Mouse (Mus musculus): ENCODE measurements around the gene Zfyve21.
A peak's percentile ranks its signal among the peaks of the same experiment; 100 is the strongest.

Gene Zfyve21

DNA sequence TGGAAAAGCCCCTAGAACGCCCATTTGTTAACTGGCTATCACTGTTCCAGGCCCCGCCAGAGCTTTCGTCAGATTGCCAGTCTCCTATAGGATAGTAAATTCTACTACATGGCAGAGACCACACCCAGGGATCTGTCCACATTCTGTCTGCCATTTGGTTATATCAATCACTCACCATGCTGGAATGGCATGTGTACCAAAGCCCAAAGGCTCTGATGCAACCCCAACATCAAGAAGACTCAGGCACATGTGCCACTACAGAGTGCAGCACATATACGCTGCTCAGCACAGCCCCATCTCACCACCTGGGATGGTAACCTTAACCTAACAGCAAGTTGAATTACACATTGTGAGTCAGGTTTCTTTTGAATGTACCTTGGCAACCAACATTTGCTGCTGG lies 32.0 kb downstream of the Zfyve21 start:
- DNase-seq (ENCODE audit: low spot score), result no peak

DNA sequence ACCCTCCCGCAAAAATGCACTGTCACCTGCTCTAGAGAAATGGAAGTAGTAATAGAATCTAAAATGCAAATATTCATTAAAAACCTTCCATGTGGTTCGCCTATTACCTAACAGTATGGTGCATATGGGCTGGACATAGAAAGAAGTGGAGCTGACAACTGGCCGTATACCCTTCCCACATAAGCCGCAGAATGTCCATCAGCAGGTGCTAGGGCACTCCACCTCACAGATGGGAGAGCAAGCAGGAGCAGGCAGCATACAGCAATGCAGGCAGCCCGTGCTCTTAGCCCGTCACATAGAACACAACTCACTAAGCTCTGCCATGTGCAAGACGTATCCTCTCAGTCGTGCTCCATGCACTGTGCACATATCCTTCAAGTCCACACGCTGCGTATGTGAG lies 32.8 kb downstream of the Zfyve21 start:
- DNase-seq (ENCODE audit: low spot score), result no peak

DNA sequence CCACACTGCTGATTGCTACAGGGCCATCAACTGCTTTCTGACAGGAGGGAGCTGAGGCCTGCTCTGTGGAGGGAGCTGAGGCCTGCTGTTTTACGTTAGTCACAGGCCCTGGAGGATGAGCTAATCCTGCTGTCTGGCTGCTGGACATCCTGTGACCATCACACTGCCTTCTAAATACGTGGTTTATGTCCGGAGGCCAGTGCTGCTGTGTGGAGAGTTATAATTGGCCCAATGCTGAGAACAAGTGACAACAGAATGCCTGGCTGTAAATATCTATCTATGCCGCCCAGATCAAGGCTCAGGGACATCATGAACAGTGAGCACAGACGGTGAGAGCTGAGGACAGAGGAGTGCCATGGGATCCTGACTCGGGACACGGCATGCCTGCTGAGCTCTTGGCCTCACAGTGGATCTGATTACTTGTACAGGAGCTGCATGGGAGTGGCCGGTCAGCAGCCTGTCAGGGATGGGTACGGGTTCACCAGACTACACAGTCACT lies 34.4 kb downstream of the Zfyve21 start:
- peak; percentile 16 for DNase-seq (ENCODE audit: low spot score)

DNA sequence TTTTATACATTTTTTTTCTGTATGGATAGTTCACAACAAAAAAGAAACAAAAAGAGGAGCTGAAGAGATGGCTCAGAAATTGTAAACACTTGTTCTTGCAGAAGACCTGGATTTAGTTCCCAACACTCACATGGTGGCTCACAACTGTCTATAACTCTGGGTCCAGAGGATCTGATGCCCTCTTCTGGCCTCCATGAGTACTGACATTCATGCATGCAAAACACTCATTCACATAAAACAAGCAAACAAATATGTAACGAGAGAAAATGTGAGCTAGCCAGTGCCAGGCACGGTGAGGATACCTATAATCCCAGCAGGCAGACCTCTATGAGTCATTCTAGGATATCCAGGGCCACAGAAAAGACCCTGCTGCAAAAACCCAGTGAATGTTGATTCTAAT lies 37.3 kb downstream of the Zfyve21 start:
- DNase-seq (ENCODE audit: low spot score), result no peak

DNA sequence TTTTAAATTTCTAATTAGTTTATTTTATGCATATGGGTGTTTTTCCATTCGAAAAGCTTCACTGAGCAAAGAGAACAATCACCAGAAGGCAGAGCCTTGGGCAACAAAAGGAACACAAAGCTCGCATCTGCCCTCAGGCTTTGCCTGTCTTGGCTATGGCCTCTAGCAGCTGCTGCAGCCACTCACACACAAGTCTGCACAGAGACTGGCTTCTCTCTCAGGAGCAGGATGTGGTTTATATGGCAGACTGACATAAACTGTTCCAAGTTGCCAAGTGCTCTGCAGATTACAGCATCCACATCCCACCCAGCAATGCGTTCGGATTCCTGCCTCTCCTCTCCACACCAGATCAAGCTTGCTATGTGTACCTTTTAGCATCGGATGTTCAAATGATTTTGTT lies 37.8 kb downstream of the Zfyve21 start:
- DNase-seq (ENCODE audit: low spot score), result no peak

DNA sequence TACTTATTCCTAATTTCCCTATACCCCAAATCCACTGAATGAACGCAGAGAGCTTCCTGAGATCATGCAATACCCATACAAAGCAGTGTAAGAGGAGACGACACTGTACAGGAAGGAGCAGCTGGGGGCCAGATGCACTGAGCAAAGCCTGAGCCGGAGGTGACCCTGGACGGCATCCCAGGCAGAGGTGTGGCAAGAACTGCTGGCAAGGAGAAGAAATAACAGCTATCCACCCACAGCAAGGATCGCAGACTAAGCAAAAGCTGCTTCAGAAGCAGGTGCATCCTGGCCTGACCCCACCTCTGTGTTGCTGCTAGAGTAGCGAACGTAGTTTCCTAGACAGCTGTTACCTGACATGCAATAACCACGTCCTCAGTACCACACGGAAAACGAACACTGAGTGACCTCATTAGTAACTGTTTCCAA lies 39.1 kb downstream of the Zfyve21 start:
- peak; percentile 21 for DNase-seq (ENCODE audit: low spot score)

DNA sequence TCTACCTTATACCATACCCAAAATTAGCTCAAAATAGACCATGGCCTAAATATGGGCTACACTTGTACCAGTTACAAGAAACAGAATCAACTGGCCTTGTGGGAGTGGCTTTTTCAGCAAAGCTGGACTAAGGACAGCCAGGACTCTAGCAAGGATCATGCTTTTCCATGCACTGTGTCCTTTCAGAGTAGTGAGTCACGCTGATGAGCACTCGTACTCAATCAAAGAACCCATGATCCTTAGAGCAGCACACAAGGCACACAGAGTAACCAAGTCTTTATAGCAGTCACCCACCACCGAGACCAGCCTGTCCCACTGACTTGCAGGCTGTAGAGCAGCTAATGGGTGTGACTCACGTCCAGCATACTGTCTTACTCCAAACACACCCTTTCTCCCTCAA lies 39.6 kb downstream of the Zfyve21 start:
- no peak for DNase-seq (ENCODE audit: low spot score)

DNA sequence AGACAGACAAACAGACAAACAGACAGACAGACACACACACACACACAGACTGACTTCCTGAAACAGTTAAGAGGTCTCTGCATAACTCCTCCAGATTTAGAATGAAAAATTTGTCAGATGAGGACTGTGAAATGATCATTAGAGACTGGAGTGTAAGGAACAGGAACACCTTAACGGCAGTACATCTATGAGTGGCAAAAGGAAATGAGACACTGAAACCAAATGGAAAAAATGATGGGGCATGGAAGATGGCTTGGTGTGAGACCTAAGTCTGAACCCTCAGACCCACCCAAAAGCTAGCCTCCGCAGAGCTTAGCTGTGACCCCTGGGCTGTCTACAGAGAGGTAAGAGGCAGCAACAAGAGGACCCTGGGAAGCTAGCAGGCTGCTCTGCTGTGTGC lies 41.5 kb downstream of the Zfyve21 start:
- DNase-seq (ENCODE audit: low spot score), result no peak

DNA sequence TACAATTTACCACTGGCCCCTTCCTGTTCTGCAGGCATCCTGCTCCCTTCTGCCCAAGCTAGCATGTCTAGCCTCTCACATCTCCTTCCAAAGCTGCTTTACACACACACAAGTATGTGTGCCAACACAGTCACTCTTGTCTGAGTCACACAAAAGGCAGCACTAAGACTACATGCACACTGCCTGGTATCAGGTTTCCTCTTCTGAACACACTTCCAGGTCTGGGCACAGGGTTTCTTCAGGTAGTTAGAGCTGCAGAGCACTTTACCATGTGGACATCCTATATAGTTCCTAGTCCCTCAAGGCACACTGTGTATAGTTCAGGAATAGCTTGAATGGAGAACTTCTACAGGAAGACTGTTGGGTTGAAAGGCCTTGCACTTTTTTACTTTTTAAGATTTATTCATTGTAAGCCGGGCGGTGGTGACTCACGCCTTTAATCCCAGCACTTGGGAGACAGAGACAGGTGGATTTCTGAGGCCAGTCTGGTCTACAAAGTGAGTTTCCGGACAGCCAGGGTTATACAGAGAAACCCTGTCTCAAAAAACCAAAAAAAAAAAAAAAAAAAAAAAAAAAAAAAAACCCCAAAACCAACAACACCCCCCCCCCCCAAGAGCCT lies 50.3 kb downstream of the Zfyve21 start:
- no peak for DNase-seq (ENCODE audit: low spot score)

DNA sequence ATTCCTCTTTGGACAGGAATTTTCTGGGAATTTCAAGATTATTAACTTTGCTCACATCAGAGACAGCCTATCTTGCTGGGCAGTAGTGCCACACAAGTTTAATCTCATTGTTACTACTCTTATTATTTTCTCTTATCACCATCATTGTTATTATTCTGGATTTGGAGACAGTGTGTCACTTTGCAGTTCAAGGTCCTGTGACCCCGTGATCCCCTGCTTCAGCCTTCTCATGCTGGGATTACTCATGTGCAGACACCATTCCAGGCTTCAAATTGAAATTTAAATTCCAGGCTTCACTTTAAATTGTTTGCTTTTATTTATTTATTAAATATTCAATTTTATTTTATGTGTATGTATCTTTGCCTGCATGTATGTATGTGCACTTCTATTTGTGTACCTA lies 55.8 kb downstream of the Zfyve21 start:
- no peak for DNase-seq (ENCODE audit: low spot score)

DNA sequence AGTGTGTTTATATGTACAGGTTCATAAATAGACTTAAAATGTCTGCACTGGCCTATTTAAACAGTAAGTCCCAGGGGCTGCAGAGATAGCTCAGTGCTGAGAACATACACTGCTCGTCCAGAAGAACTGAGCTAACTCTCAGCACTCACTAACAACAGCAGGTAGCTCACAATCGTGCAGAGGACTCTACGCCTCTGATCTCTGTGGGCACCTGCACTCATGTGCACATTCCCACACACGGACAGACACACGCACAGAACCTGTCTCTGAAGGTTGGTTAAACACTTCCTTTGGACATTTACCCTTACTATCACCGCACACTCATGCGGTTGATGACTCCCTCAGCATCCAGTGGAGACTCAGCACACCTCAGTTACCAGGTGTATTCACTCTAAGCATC lies 56.8 kb downstream of the Zfyve21 start:
- no peak for DNase-seq (ENCODE audit: low spot score)

DNA sequence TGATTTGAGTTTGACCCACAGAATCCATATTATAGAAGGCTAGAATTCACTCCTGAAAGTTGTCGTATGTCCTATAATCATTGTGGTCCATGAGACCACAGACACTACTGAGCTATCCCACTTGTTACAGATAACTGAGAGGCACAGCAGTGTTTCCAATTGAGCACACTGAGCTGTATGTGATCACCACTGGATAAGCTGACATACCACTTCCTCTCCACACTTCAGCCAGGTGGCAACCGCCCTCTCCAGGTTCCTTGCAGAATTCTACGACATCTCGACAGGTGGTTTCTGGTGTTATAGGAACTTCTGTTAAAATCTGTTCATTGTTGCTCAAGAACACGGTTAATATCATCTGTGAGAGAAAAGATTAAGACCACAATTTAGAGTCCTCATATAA lies 58.1 kb downstream of the Zfyve21 start:
- DNase-seq (ENCODE audit: low spot score), result no peak

DNA sequence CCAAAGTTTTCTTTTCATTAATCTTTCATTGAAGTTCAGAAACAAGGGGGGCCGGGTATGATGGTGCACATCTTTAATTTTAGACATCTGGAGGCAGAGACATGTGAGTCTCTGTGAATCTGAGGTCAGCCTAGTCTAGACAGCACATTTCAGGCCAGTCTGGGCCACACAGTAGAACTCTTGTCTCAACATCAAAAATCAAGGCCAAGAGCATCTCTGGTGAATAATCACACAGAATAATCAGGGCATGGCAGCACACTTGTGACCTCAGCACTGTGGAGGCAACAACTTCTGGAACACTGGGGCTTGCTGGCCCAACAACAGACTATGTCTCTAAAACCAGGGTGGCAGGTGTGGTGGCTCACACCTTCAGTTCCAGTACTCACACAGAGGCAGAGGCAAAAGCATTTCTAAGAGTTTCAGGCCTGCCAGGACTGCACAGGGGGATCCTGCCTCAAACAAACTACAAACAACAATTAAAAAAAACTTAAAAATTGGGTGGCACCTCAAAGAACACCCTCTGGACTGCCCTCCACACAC lies 60.7 kb downstream of the Zfyve21 start:
- DNase-seq (ENCODE audit: low spot score), result no peak

DNA sequence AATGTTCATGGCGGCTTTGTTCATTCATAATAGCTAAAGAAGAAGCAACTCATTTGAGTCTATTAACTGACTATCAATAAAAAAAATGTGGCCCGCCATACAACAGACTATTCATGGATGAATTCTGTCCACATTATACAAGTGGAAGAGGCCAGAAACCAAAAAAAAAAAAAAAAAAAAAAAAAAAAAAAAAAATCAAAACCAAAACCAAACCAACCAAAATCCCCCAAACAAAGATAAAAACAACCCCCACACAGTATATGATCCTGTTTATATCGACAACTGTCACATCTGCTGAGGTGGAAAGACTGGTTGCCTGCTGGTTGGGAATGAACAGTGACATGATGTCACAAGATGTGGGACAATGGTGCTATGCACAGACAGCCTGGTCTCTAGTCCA lies 61.5 kb downstream of the Zfyve21 start:
- DNase-seq (ENCODE audit: low spot score), result no peak

DNA sequence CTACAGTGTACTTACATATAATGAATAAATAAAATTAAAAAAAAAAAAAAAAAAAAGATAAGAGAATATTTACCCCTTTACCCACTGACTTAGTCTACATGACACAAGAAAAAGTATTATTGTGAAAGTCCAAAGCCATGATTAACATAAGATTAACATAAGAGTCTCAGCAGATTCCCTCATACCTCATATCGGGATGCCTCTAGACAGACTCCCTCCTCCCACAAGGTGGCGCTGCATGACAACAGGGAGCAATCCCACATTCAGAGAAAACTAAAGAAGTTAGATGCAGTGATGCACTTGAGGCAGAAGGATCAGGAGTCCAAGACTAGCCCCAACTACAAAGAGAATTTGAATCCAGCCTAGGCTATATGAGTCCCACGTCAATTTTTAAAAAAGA lies 64.2 kb downstream of the Zfyve21 start:
- peak; percentile 90 for DNase-seq (ENCODE audit: low spot score)

Measured in adipocyte (in vitro differentiated cells).